Mouse (Mus musculus) kidney, postnatal 25 days (tissue): ENCODE data around the gene Efcab11.
A peak's percentile ranks its signal among the peaks of the same experiment; 100 is the strongest.

Experiments
- DNase-seq, 2 experiments: peaks; one replicate each; pipeline ENCODE4 v3.0.0; 2021; ENCODE audit warnings: mixed read lengths in 2 of 2

Efcab11 gene

GRCm38 (mm10) chr12:99884269-99885261, at the start of gene Efcab11, which contains the start of gene Tdp1:
Gene Efcab11, minus strand, starts transcription at chr12:99884439.
Gene Tdp1, plus strand, starts transcription at chr12:99884517.
- DNase-seq, result peak; percentile 90 to 95

GRCm38 (mm10) chr12:99933630-99934029, 49.4 kb upstream of the Efcab11 start:
- no peak for DNase-seq

DNA sequence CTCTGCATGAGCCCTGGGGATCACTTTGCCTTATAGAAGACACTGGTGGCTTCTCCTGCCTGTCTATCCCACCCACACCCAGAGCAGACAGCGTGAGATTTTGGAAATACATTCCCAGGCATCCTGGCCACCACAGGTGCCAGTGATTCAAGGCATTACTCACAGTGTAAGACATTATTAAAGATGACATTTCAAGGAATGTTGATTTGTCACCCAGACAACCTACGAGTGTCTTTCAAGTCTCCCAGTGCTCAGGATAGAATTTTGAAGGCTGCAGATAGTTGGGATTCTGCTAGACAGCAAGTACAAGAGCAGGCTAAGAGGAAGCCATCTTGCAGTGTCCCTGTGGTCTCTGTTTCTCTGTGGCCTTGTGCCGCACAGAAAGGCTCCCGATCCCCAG, 48.0 kb upstream of the Efcab11 start:
- DNase-seq, result no peak

DNA sequence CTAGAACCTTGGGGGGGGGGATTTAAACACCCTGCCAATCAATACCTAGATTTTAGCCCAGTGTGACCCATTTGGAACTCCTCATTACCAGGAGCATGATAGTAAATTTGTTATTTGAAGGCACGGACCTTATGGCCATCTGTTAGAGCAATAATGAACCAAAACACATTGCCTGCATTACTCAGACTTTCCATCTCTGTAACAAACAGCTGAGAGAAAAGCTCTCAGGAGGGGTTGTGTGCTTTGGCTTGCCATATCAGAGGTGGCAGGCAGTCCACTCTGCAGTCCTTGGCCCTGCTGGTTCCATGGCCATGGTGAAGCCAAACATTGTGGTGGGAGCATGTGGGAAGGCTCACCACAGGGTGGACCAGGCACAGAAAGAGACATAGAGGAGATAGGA, 44.9 kb upstream of the Efcab11 start:
- DNase-seq, result no peak

DNA sequence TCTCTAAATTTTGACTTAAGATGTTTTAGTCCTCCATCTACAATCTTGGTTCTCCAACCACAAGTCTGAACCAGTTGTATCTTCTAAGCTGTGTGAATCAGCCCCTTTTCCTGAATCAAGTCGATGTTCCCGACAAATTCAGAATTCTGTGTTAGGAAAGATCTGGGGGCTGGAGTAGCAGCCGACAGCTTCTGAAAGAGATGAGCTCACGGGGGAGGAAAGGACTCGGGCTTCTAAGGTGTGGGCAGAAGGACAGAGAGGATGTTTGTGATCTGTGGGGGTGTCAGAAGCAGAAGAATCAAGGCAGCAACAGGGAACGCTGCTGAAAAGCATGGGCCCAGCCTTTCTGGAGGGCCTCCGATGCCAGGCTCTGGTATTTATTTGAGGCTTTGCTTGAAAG, 44.1 kb upstream of the Efcab11 start:
- no peak for DNase-seq

- DNase-seq, result no peak
Measured at GRCm38 (mm10) chr12:99923703-99924102, 39.5 kb upstream of the Efcab11 start.

DNA sequence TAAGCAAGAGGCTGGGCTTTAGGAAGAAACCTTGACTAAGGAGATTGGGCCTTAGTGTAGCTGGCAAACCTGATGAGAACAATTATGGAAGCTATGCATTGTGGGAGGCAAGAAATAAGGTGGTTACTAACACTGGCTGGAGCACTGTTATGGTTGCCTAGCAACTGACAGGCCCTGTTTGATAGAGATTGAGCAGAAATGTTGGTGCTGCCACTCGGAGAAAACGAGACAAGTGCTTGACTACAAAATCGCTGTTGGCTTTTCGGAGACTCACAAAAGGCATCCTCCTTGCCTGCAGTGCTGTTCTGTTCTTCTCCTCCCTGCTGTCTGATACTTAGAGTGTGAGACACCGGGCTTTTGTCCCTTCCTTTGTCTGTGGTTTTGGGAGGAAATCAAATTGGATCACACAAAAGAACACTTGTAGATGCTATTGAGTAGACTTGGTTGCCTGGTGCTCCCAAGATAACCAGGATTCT, 38.9 kb upstream of the Efcab11 start:
- DNase-seq, result no peak

GRCm38 (mm10) chr12:99921045-99921444, 36.8 kb upstream of the Efcab11 start:
- peak in 1 of 2 experiments; percentile 35 for DNase-seq

- DNase-seq, result no peak
Measured at GRCm38 (mm10) chr12:99919636-99920035, 35.4 kb upstream of the Efcab11 start.

GRCm38 (mm10) chr12:99917800-99918427, 33.7 kb upstream of the Efcab11 start:
- DNase-seq, result no peak

GRCm38 (mm10) chr12:99911466-99911865, 27.2 kb upstream of the Efcab11 start:
- DNase-seq, result peak; percentile 57 to 72

DNA sequence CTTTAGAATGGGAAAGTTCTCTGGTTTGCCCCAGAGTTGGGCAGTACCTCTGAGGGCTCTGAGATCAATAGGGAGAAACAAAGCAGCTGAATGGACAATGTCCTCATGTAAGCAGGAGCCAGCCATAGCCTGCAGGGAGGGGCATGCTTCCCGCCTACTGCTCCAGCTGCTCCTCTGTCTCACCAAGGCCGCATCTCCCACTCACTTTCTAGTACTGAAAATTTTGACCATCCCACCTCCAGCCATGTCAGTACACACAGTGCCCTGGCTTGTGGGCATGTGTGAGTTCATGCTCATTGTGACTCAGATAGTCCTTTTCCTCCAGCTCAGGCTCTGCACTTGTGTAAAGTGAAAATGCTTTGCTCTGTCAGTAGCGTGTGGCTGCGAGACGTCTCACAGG, 20.3 kb upstream of the Efcab11 start:
- no peak for DNase-seq

DNA sequence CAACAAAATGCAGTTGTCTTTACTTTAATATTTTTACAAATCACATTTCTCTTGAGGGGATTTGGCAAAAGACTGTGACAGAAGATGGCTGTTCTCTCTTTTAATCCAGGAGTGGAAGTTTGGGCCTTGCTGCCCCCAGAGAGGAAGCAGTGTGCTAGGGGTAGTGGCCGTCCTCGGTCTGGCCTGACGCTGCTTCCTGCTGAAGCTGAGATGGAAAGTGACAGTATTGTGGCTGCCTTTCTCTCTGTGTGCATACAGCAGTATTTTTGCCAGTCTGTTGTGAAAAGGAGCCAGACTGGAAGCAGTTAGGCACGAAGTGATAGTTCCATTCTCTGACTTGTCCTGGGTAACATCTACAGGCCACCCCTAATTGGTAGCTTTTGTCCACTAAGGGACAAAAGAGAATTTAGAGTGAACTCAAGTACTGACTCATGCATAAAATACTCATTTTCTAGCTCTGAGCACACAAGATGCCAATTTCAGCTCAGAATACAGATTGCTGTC, 18.7 kb upstream of the Efcab11 start:
- no peak for DNase-seq

- DNase-seq, result peak; percentile 53 to 66
Measured at GRCm38 (mm10) chr12:99901973-99902866, 18.0 kb upstream of the Efcab11 start.

DNA sequence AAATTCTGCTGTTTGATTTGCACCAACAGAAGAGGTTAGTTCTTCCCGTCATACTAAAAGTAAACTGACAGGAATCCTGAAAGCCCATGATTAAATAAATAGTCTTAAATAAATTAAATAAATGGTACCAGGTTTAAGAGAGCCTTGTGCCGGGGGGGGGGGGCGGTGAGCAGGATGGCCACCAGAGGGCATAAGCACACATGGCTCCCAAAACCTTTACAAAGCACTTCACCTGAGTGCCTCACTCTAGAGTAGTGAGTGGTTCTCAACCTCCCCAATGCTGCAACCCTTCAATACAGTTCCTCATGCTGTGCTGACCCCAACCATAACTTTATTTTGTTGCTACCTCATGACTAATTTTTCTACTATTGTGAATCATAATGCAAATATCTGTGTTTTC, 15.8 kb upstream of the Efcab11 start:
- DNase-seq, result no peak

GRCm38 (mm10) chr12:99898248-99898870, 14.1 kb upstream of the Efcab11 start:
- no peak for DNase-seq

- DNase-seq, result no peak
Measured at GRCm38 (mm10) chr12:99897846-99898245, 13.6 kb upstream of the Efcab11 start.

DNA sequence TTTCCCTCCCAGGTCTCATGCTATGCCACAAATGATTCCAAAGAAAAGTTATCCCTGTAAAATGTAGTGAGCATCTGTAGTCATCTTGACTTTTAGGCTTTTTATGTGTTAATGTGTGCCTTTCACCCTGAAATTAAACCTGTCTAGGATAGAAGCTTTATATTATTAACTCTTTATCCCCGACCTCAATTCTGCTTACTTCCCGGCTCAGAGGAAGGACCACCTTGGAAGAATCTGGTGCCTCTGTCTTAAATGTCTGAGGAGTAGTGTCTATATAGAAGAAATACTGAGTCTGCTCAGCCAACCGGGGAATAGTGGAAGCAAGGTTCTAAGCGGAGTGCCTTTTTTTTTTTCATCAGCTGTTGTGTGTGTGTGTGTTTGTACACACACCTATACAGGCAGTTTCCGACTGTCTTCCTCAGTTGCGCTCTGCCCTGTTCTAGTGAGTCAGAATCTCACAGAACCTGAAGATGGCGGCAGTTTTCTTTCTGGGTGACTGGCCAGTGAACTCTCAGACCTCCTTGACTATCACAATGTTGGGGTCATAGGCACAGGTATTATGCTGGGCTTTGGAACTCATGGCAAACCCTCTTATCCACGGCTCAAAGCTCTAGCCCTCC, 1.2 kb upstream of the Efcab11 start:
- no peak for DNase-seq

GRCm38 (mm10) chr12:99883713-99884105, 530 bp downstream of the Efcab11 start:
- DNase-seq, result no peak

GRCm38 (mm10) chr12:99883000-99883712, 1.1 kb downstream of the Efcab11 start:
- DNase-seq, result peak; percentile 93 to 95

- no peak for DNase-seq
Measured at GRCm38 (mm10) chr12:99874609-99875008, 9.6 kb downstream of the Efcab11 start.
